In genomic region chr9:65016241-65016977, GRCm38 (mm10) we compare ENCODE assay signal across 12 mouse cellular contexts. TPM values are rescaled to one million over a fixed set of nuclear protein-coding genes. Genes with fewer than 3 reads are reported as not detected.
DNase-seq lines count a peak whose midpoint lies in the region; ATAC-seq lines count a peak whose summit lies in the region.
"Had no signal": no experiment of that assay in that cellular context is flagged by ENCODE, and none has a peak within 500 bp of the region (broad histone marks: within the 10 kb centered on the region; RNA-seq: fewer than 3 reads in every experiment).

No protein-coding gene starts in this region.

- H3K9ac ChIP-seq in heart, embryonic 13.5 days: peak overlapping the region; percentile 47
- no peak overlapping the region for H3K9ac ChIP-seq in heart, embryonic 12.5 days
- H3K9ac ChIP-seq in forebrain, embryonic 14.5 days (ENCODE audit: low read length): no peak overlapping the region
- no peak overlapping the region for H3K9ac ChIP-seq in midbrain, embryonic 12.5 days (replicated peaks)
- H3K9ac ChIP-seq: liver, embryonic 13.5 days had no signal

- H3K27me3 ChIP-seq in heart, embryonic 13.5 days (replicated peaks): no peaks in the 10 kb centered on the region
- no peaks in the 10 kb centered on the region for H3K27me3 ChIP-seq in heart, embryonic 12.5 days (replicated peaks)
- no peaks in the 10 kb centered on the region for H3K27me3 ChIP-seq in forebrain, embryonic 14.5 days (replicated peaks; ENCODE audit: control insufficient read depth, insufficient read depth, low read length)
- H3K27me3 ChIP-seq in midbrain, embryonic 12.5 days: no peaks in the 10 kb centered on the region
- H3K27me3 ChIP-seq: liver, embryonic 13.5 days had no signal

- DNase-seq in adrenal gland, postnatal 14 days: peak; percentile 39
- DNase-seq in forebrain, embryonic 14.5 days (ENCODE audit: low spot score): peak; percentile 24
- no peak for DNase-seq in ovary, adult 18-20 months (ENCODE audit: low spot score)
- no peak for DNase-seq in thymus, postnatal 0 days (ENCODE audit: low spot score)
- DNase-seq in right cerebral cortex, adult 18-20 months: no peak
- DNase-seq: embryo, embryonic 11 days; kidney, adult 8-10 months; liver, embryonic 13.5 days had no signal

- 76% methylated on average over 4 of the region's 4 CpGs for WGBS in heart, embryonic 13.5 days
- 77% methylated on average over 4 of the region's 4 CpGs for WGBS in heart, embryonic 12.5 days
- 63% methylated on average over 4 of the region's 4 CpGs for WGBS in forebrain, embryonic 14.5 days
- 68% methylated on average over 4 of the region's 4 CpGs for WGBS in midbrain, embryonic 12.5 days

- no peak overlapping the region for H3K4me3 ChIP-seq in heart, embryonic 13.5 days
- H3K4me3 ChIP-seq in heart, embryonic 12.5 days: no peak overlapping the region
- no peak overlapping the region for H3K4me3 ChIP-seq in forebrain, embryonic 14.5 days (ENCODE audit: low read depth, low read length)
- no peak overlapping the region for H3K4me3 ChIP-seq in midbrain, embryonic 12.5 days
- H3K4me3 ChIP-seq: liver, embryonic 13.5 days had no signal

- no peak for ATAC-seq in heart, embryonic 13.5 days (ENCODE audit: extremely low read depth, insufficient number of reproducible peaks, low FRiP score, low TSS enrichment)
- no peak for ATAC-seq in heart, embryonic 12.5 days (ENCODE audit: insufficient number of reproducible peaks, low FRiP score)
- ATAC-seq in forebrain, embryonic 14.5 days: no peak
- no peak for ATAC-seq in midbrain, embryonic 12.5 days (ENCODE audit: low FRiP score, low read depth)
- ATAC-seq: CD4-positive, CD25-positive, alpha-beta regulatory T cell, adult 4 months had no signal

- peak overlapping the region; percentile 30 for H3K4me2 ChIP-seq in heart, embryonic 13.5 days
- no peak overlapping the region for H3K4me2 ChIP-seq in heart, embryonic 12.5 days
- H3K4me2 ChIP-seq in forebrain, embryonic 14.5 days (ENCODE audit: low read length): no peak overlapping the region
- peak overlapping the region; percentile 24 for H3K4me2 ChIP-seq in midbrain, embryonic 12.5 days (replicated peaks)
- H3K4me2 ChIP-seq: liver, embryonic 13.5 days had no signal

- H3K9me3 ChIP-seq in heart, embryonic 13.5 days: no peaks in the 10 kb centered on the region
- no peaks in the 10 kb centered on the region for H3K9me3 ChIP-seq in heart, embryonic 12.5 days (replicated peaks)
- no peaks in the 10 kb centered on the region for H3K9me3 ChIP-seq in forebrain, embryonic 14.5 days (replicated peaks; ENCODE audit: control insufficient read depth, low read length)
- no peaks in the 10 kb centered on the region for H3K9me3 ChIP-seq in midbrain, embryonic 12.5 days
- H3K9me3 ChIP-seq: liver, embryonic 13.5 days had no signal

- no peaks in the 10 kb centered on the region for H3K36me3 ChIP-seq in heart, embryonic 13.5 days
- no peaks in the 10 kb centered on the region for H3K36me3 ChIP-seq in heart, embryonic 12.5 days
- no peaks in the 10 kb centered on the region for H3K36me3 ChIP-seq in forebrain, embryonic 14.5 days (ENCODE audit: control insufficient read depth, insufficient read depth, low read length)
- H3K36me3 ChIP-seq in midbrain, embryonic 12.5 days: no peaks in the 10 kb centered on the region
- H3K36me3 ChIP-seq: liver, embryonic 13.5 days had no signal

- H3K4me1 ChIP-seq in heart, embryonic 13.5 days: peaks cover 58% of the 10 kb centered on the region
- H3K4me1 ChIP-seq in heart, embryonic 12.5 days (replicated peaks): peaks cover 36% of the 10 kb centered on the region
- peaks cover 41% of the 10 kb centered on the region for H3K4me1 ChIP-seq in forebrain, embryonic 14.5 days (ENCODE audit: control insufficient read depth, insufficient read depth, low read length)
- H3K4me1 ChIP-seq in midbrain, embryonic 12.5 days: peaks cover 54% of the 10 kb centered on the region

- no peak overlapping the region for H3K27ac ChIP-seq in heart, embryonic 13.5 days (replicated peaks)
- H3K27ac ChIP-seq in heart, embryonic 12.5 days (ENCODE audit: poor library complexity, severe bottlenecking): no peak overlapping the region
- 0 out of 2 replicates have a peak overlapping the region, but pooled peaks have one; percentile 9 for H3K27ac ChIP-seq in forebrain, embryonic 14.5 days (ENCODE audit: low read depth, low read length)
- peak overlapping the region; percentile 27; the same call in 1 of the 2 replicates for H3K27ac ChIP-seq in midbrain, embryonic 12.5 days (replicated peaks)

RNA-seq across cellular contexts. Expression of gene Hacd3, which starts 5.1 kb away (rescaled TPM):
- 51.7 and 52.9 TPM in 2 replicates for polyA plus RNA-seq in heart, embryonic 13.5 days (2015; fragmentation: Nextera tagmentation; extraction: Ambion mirVana)
- 62.8 and 64.0 TPM in 2 replicates for polyA plus RNA-seq in heart, embryonic 12.5 days (2016; fragmentation: Nextera tagmentation; extraction: Ambion mirVana)
- total RNA-seq in adrenal gland, postnatal 14 days (2021): 179 and 191 TPM in 2 replicates
- polyA plus RNA-seq in forebrain, embryonic 14.5 days (2014; fragmentation: Nextera tagmentation; extraction: Ambion mirVana): 67.4 and 86.3 TPM in 2 replicates
- 148 and 157 TPM in 2 replicates for polyA plus RNA-seq in midbrain, embryonic 12.5 days (2016; fragmentation: Nextera tagmentation; extraction: Ambion mirVana)
- 61.8 and 64.0 TPM in 2 replicates for polyA plus RNA-seq in thymus, postnatal 0 days (2015; fragmentation: Nextera tagmentation; extraction: Ambion mirVana)

RNA-seq across cellular contexts. Expression of gene Dpp8, which starts 15.8 kb away (rescaled TPM):
- 26.1 and 28.0 TPM in 2 replicates for polyA plus RNA-seq in heart, embryonic 13.5 days (2015; fragmentation: Nextera tagmentation; extraction: Ambion mirVana)
- 42.6 and 44.3 TPM in 2 replicates for polyA plus RNA-seq in heart, embryonic 12.5 days (2016; fragmentation: Nextera tagmentation; extraction: Ambion mirVana)
- 86.9 and 89.5 TPM in 2 replicates for total RNA-seq in adrenal gland, postnatal 14 days (2021)
- 36.3 and 37.3 TPM in 2 replicates for polyA plus RNA-seq in forebrain, embryonic 14.5 days (2014; fragmentation: Nextera tagmentation; extraction: Ambion mirVana)
- 57.0 and 59.0 TPM in 2 replicates for polyA plus RNA-seq in midbrain, embryonic 12.5 days (2016; fragmentation: Nextera tagmentation; extraction: Ambion mirVana)
- 29.4 and 30.6 TPM in 2 replicates for polyA plus RNA-seq in thymus, postnatal 0 days (2015; fragmentation: Nextera tagmentation; extraction: Ambion mirVana)

RNA-seq across cellular contexts. Expression of gene Ints14, which starts 55.7 kb away (rescaled TPM):
- polyA plus RNA-seq in heart, embryonic 13.5 days (2015; fragmentation: Nextera tagmentation; extraction: Ambion mirVana): 40.1 and 40.7 TPM in 2 replicates
- polyA plus RNA-seq in heart, embryonic 12.5 days (2016; fragmentation: Nextera tagmentation; extraction: Ambion mirVana): 45.2 and 48.6 TPM in 2 replicates
- total RNA-seq in adrenal gland, postnatal 14 days (2021): 27.2 and 30.1 TPM in 2 replicates
- 49.0 and 49.8 TPM in 2 replicates for polyA plus RNA-seq in forebrain, embryonic 14.5 days (2014; fragmentation: Nextera tagmentation; extraction: Ambion mirVana)
- polyA plus RNA-seq in midbrain, embryonic 12.5 days (2016; fragmentation: Nextera tagmentation; extraction: Ambion mirVana): 58.4 and 60.4 TPM in 2 replicates
- 50.9 and 54.2 TPM in 2 replicates for polyA plus RNA-seq in thymus, postnatal 0 days (2015; fragmentation: Nextera tagmentation; extraction: Ambion mirVana)

Comparison
In these comparisons a context has a peak if more than half of its experiments do, and no peak if none do; other contexts are left out.
1. H3K4me2 ChIP-seq: peak in heart, embryonic 13.5 days (single experiment) and midbrain, embryonic 12.5 days (single experiment); none in heart, embryonic 12.5 days (single experiment) and forebrain, embryonic 14.5 days (single experiment).
2. H3K27ac ChIP-seq: peak in forebrain, embryonic 14.5 days (single experiment) and midbrain, embryonic 12.5 days (single experiment); none in heart, embryonic 13.5 days (single experiment) and heart, embryonic 12.5 days (single experiment).
3. DNase-seq: peak in adrenal gland, postnatal 14 days (single experiment) and forebrain, embryonic 14.5 days (single experiment); none in ovary, adult 18-20 months (single experiment), thymus, postnatal 0 days (single experiment) and right cerebral cortex, adult 18-20 months (single experiment).